Mouse (Mus musculus) heart, adult 2 months (tissue): ENCODE measurements around the gene Pik3cd. TPM values are rescaled to one million over a fixed set of nuclear protein-coding genes. Genes with fewer than 3 reads are reported as not detected.

Source experiments
- DNase-seq, 2 experiments: peaks; one replicate each; pipeline ENCODE4 v3.0.0; 2021
- H3K27ac ChIP-seq: fragments of 200-600 bp; 2 replicates; pipeline ENCODE4 v1.8.1; 2022
- H3K27me3 ChIP-seq: fragments of 200-500 bp; 2 replicates; pipeline ENCODE4 v1.6.1; 2012; ENCODE audit warnings: mild to moderate bottlenecking, low read length, inconsistent platforms, mixed read lengths; ENCODE audit not compliant: control insufficient read depth, insufficient read depth
- H3K36me3 ChIP-seq: fragments of 200-500 bp; 2 replicates; pipeline ENCODE4 v1.6.1; 2012; ENCODE audit warnings: low read length, inconsistent platforms; ENCODE audit not compliant: control insufficient read depth, insufficient read depth
- H3K4me1 ChIP-seq: fragments of 200-500 bp; 2 replicates; pipeline ENCODE4 v1.6.1; 2011; ENCODE audit warnings: low read length; ENCODE audit not compliant: control insufficient read depth, insufficient read depth
- H3K4me3 ChIP-seq: fragments of 200-600 bp; 2 replicates; pipeline ENCODE4 v1.8.1; 2022
- H3K79me2 ChIP-seq: fragments of 200-500 bp; replicated peaks from 2 replicates; pipeline ENCODE4 v1.6.1; 2012; ENCODE audit warnings: mild to moderate bottlenecking, inconsistent platforms, low read length, moderate library complexity, mixed read lengths; ENCODE audit not compliant: control insufficient read depth, insufficient read depth
- H3K9ac ChIP-seq: fragments of 200-500 bp; 2 replicates; pipeline ENCODE4 v1.6.1; 2012; ENCODE audit warnings: low read depth, mild to moderate bottlenecking, control low read depth, inconsistent platforms, low read length, mixed read lengths
- CTCF ChIP-seq: fragments of 200-600 bp; IDR thresholded peaks from 2 replicates; pipeline ENCODE4 v1.8.1; 2022; ENCODE audit warnings: antibody characterized with exemption, mild to moderate bottlenecking, moderate library complexity
- EP300 ChIP-seq: fragments of 200-500 bp; IDR thresholded peaks from 2 replicates; pipeline ENCODE4 v1.6.1; 2011; ENCODE audit warnings: low read depth, low read length, control low read depth; ENCODE audit not compliant: insufficient read depth
- POLR2A ChIP-seq: fragments of 200-500 bp; IDR thresholded peaks from 2 replicates; pipeline ENCODE4 v1.6.1; 2011; ENCODE audit warnings: mild to moderate bottlenecking, low read depth, low read length, control low read depth; ENCODE audit not compliant: insufficient read depth
- WGBS: fragments of 180-500 bp; shearing (Covaris S2); methylation state at CpG from one replicate; pipeline ENCODE4 v1.1.7; 2018; 5-methylcytosine and 5-hydroxymethylcytosine counted together
- intact Hi-C: fragments of 180-260 bp; cut with DNase I; formaldehyde crosslinking; loops from one replicate; pipeline ENCODE4 v1.15.1; 2025
- polyA plus RNA-seq: library from polyadenylated mRNA; depleted of rRNA; stranded (reverse); fragments of >200 nt; gene quantifications from 2 replicates; pipeline ENCODE4 v1.2.3, GENCODE M21; 2012
- total RNA-seq, 2 experiments: library from RNA; stranded (reverse); gene quantifications; 2 replicates each; pipeline ENCODE4 v1.2.3; 2021

Pik3cd gene
- total and polyA plus RNA-seq, 3 experiments, result 3.4 to 4.7 (median 4.2) TPM

- DNase-seq, result peak; percentile 66 to 72
- TF ChIP-seq CTCF, result no peak
- TF ChIP-seq EP300, result peak; percentile 74; the same call in 1 of the 2 replicates
- peak; percentile 89 for TF ChIP-seq POLR2A
- Histone ChIP-seq H3K27me3 (no peaks in the 10 kb centered on the region), H3K79me2 (peaks cover 4% of the 10 kb centered on the region), H3K36me3 (no peaks in the 10 kb centered on the region), H3K27ac (peak overlapping the region; percentile 42), H3K9ac (peak overlapping the region; percentile 55), H3K4me3 (peak overlapping the region; percentile 15; the same call in 1 of the 2 replicates), H3K4me1 (peaks cover 31% of the 10 kb centered on the region)
- WGBS, result 37% methylated on average over 8 of the region's 8 CpGs
- intact Hi-C loops, result no loop called here
These were observed 26.4 kb upstream of the Pik3cd start for GRCm38 (mm10) chr4:149728810-149729209.

GRCm38 (mm10) chr4:149727636-149728035 is 25.3 kb upstream of the Pik3cd start:
- Histone ChIP-seq H3K27ac (no peak overlapping the region), H3K4me1 (peaks cover 22% of the 10 kb centered on the region), H3K27me3 (no peaks in the 10 kb centered on the region), H3K9ac (no peak overlapping the region), H3K4me3 (no peak overlapping the region), H3K36me3 (no peaks in the 10 kb centered on the region), H3K79me2 (peaks cover 4% of the 10 kb centered on the region)
- no peak for TF ChIP-seq CTCF
- no peak for TF ChIP-seq POLR2A
- DNase-seq, result no peak
- 92% methylated on average over 5 of the region's 5 CpGs for WGBS
- intact Hi-C loops, result no loop called here

GRCm38 (mm10) chr4:149725661-149726350 is 23.4 kb upstream of the Pik3cd start:
- 42% methylated on average over 15 of the region's 15 CpGs for WGBS
- peak; percentile 75 to 85 for DNase-seq
- H3K4me3 ChIP-seq, result no peak overlapping the region
- intact Hi-C loops, result no loop called here
- no peaks in the 10 kb centered on the region for H3K27me3 ChIP-seq
- H3K36me3 ChIP-seq, result no peaks in the 10 kb centered on the region
- H3K27ac ChIP-seq, result no peak overlapping the region
- no peak overlapping the region for H3K9ac ChIP-seq
- peaks cover 8% of the 10 kb centered on the region for H3K4me1 ChIP-seq
- TF ChIP-seq EP300 (no peak), CTCF (peak; percentile 80)
- H3K79me2 ChIP-seq, result peaks cover 1% of the 10 kb centered on the region; the same call in 1 of the 2 replicates

DNA sequence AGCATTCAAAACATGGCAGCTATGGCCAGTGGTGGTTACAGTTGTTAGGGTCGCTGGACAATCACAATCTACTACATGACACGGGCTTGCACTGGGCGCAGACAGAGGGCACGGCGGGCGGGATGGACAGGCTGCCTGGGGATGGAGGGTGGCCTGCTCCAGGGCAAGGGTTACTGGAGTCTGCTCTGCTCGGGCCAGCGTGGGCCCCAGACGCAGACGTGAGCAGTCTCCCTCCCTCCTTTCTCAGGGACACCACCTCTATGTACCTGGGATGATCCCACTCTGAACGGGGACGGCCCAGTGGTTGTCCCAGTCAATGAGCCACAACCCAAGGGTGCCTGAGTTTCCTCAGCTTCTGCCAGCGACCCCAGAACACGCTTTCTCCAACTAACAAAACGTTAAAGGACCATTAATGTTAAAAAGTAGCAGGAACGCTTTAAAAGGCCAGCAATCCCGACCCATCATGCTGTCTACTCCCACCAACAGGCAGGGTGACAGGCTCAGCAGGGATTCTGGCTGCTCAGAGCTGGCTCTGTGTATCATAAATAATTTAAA is 22.6 kb upstream of the Pik3cd start:
- no peak overlapping the region for H3K4me3 ChIP-seq
- peaks cover 1% of the 10 kb centered on the region; the same call in 1 of the 2 replicates for H3K79me2 ChIP-seq
- no peak overlapping the region for H3K27ac ChIP-seq
- H3K36me3 ChIP-seq, result no peaks in the 10 kb centered on the region
- 94% methylated on average over 17 of the region's 17 CpGs for WGBS
- TF ChIP-seq POLR2A (no peak), EP300 (no peak), CTCF (no peak)
- intact Hi-C loops, result loop anchor here (1.0 kb wide), 1 partner anchor 13 kb away; the partner anchor contains the start of gene Tmem201
- H3K27me3 ChIP-seq, result no peaks in the 10 kb centered on the region
- H3K4me1 ChIP-seq, result peaks cover 6% of the 10 kb centered on the region
- no peak overlapping the region for H3K9ac ChIP-seq
- no peak for DNase-seq

DNA sequence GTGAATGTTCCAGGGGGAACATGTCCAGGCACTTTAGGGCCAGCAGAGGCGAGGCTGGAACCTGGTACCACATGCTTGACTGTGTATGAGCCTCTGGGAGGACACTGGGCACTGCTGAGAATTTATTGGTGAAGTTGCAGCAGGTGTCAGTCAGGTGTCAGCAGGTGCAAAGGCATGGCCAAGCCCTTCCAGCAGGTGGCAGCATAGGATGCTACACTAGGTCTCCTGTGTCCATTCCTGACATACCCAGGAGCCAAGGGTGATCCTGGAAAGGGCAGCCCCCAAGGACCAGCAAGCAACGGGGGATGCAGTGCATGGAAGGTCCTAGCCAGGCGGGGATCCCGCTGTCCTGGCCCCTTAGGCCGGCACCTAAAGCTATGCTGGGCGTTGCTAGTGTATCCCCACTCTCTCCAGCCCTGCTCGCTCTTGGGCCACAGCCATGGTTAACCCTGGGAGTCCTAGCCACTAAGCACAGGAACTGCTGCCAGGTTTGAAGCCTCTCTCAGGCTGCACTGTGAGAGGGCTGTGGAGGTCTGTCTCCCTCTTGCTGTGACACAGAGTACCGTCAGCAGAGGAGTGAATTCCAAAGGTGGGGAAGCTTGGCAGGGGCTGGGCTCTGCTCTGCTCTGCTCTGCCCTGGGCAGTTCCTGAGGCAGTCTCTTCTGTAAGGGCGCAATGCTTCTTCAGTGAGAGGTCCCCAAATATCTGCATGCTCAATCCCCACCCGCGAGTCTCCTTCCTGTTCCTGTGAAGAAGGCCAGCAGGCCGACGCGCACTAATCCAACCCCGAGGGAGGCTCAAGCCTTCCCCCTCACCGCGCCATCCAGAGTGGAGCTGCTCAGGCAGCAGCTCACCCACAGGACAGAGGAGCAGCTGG is 21.7 kb upstream of the Pik3cd start:
- Histone ChIP-seq H3K79me2 (no peaks in the 10 kb centered on the region), H3K4me1 (peaks cover 2% of the 10 kb centered on the region; the same call in 1 of the 2 replicates), H3K9ac (no peak overlapping the region), H3K27ac (no peak overlapping the region), H3K36me3 (no peaks in the 10 kb centered on the region), H3K4me3 (no peak overlapping the region), H3K27me3 (no peaks in the 10 kb centered on the region)
- peak; percentile 59 to 71 for DNase-seq
- TF ChIP-seq CTCF (peak; percentile 76), POLR2A (no peak), EP300 (0 out of 2 replicates have a peak, but pooled peaks have one; percentile 28)
- WGBS, result 54% methylated on average over 17 of the region's 17 CpGs
- intact Hi-C loops, result loop anchor here (1.0 kb wide), 1 partner anchor 14 kb away; the partner anchor contains the start of gene Tmem201
